ENCODE assay signal across 9 mouse cellular contexts in genomic region chr5:139931947-139932540, GRCm38 (mm10). TPM values are rescaled to one million over a fixed set of nuclear protein-coding genes. Genes with fewer than 3 reads are reported as not detected.
DNase-seq lines count a peak whose midpoint lies in the region; ATAC-seq lines count a peak whose summit lies in the region.
"Had no signal": no experiment of that assay in that cellular context is flagged by ENCODE, and none has a peak within 500 bp of the region (broad histone marks: within the 10 kb centered on the region; RNA-seq: fewer than 3 reads in every experiment).

No protein-coding gene starts in this region.

- ATAC-seq in embryonic facial prominence, embryonic 11.5 days (replicated peaks; ENCODE audit: insufficient number of reproducible peaks, low FRiP score, low TSS enrichment, low read depth), result peak; percentile 70

- H3K27me3 ChIP-seq in embryonic facial prominence, embryonic 11.5 days (ENCODE audit: control insufficient read depth, insufficient read depth, low read length), result no peaks in the 10 kb centered on the region

- no peaks in the 10 kb centered on the region for H3K9me3 ChIP-seq in embryonic facial prominence, embryonic 11.5 days (replicated peaks; ENCODE audit: control insufficient read depth, low read length)
- H3K9me3 ChIP-seq: liver, embryonic 13.5 days had no signal

- WGBS in embryonic facial prominence, embryonic 11.5 days, result 44% methylated on average over 15 of the region's 15 CpGs

- H3K4me1 ChIP-seq in embryonic facial prominence, embryonic 11.5 days (ENCODE audit: control insufficient read depth, insufficient read depth, low read length), result peaks cover 11% of the 10 kb centered on the region

- no peak overlapping the region for H3K27ac ChIP-seq in embryonic facial prominence, embryonic 11.5 days (replicated peaks; ENCODE audit: low read depth, low read length)
- H3K27ac ChIP-seq: liver, embryonic 13.5 days had no signal

- H3K9ac ChIP-seq in embryonic facial prominence, embryonic 11.5 days (replicated peaks; ENCODE audit: low read length), result no peak overlapping the region
- H3K9ac ChIP-seq: liver, embryonic 13.5 days had no signal

- DNase-seq in left cerebral cortex, adult 11 months (ENCODE audit: low spot score), result peak; percentile 49
- DNase-seq in left cerebral cortex, postnatal 4 days, result no peak
- DNase-seq in embryonic facial prominence, embryonic 11.5 days (ENCODE audit: low spot score), result peak; percentile 44
- peak; percentile 39 to 57 for DNase-seq in left cerebral cortex, adult 9 months (ENCODE audit: low spot score in 2 of 2)
- peak; percentile 66 for DNase-seq in retina, postnatal 1 day
- no peak for DNase-seq in cerebellum, adult 8-10 months
- no peak for DNase-seq in spleen, adult 18-20 months
- DNase-seq in cerebellum, postnatal 25 days, result no peak
- DNase-seq: liver, embryonic 13.5 days had no signal

- H3K4me2 ChIP-seq in embryonic facial prominence, embryonic 11.5 days (ENCODE audit: low read depth, low read length), result no peak overlapping the region

- H3K36me3 ChIP-seq in embryonic facial prominence, embryonic 11.5 days (replicated peaks; ENCODE audit: control insufficient read depth, insufficient read depth, low read depth, low read length), result no peaks in the 10 kb centered on the region
- H3K36me3 ChIP-seq: liver, embryonic 13.5 days had no signal

- H3K4me3 ChIP-seq in embryonic facial prominence, embryonic 11.5 days (ENCODE audit: low read depth, low read length), result no peak overlapping the region
- H3K4me3 ChIP-seq: liver, embryonic 13.5 days had no signal

- intact Hi-C loops in left cerebral cortex, postnatal 4 days (cut with DNase I), result no loop called here

RNA-seq across cellular contexts. Expression of gene Elfn1, which starts 24.3 kb away (rescaled TPM):
- total RNA-seq in left cerebral cortex, postnatal 4 days (2021), result 10 to 100 TPM; 33.5 to 37.2 TPM
- 0.27 and 0.28 TPM in 2 replicates for polyA plus RNA-seq in embryonic facial prominence, embryonic 11.5 days (2014; fragmentation: Nextera tagmentation; extraction: Ambion mirVana)

Comparison
In these comparisons a context has a peak if more than half of its experiments do, and no peak if none do; other contexts are left out.
1. DNase-seq: peak in left cerebral cortex, adult 11 months (single experiment), embryonic facial prominence, embryonic 11.5 days (single experiment), left cerebral cortex, adult 9 months (2 of 2) and retina, postnatal 1 day (single experiment); none in left cerebral cortex, postnatal 4 days (single experiment), cerebellum, adult 8-10 months (single experiment), spleen, adult 18-20 months (0 of 2) and cerebellum, postnatal 25 days (0 of 2).